Mouse (Mus musculus): ENCODE results near the gene Ccr7.

Ccr7 gene

DNA sequence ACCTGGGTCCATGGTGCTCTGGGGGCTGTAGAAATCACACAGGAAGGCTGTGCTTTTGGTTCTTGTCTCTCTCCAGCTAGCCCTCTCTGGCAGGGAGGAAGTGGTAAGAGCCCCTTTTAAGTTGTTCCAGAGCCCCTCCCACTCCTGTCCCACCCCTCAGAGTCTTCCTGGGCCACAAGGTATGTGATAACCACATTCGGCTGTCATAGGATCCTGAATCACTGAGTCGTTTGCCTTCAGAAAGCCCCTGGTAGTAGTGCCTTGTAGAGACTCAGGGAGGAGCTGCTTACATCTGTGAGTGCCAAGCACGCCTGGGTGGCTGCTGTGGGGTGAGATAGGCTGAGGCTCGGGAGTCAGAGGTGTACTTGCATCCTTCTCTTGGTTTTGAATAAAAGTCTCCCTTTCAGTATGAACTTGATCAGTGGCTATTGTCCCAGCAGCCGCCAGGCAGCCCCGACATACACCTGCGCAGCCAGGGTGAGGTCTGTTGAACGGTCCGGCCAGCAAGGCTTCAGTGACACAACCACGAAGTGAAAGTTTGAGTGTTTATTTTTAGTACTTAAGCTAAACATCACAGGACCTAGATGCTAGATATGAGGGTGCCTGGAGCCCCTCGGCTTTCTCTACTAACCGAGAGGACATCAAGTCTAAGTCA lies at the start of gene Ccr7:
Ccr7 (minus strand) TSS at position 91 of the 655 bp plus-strand sequence.
- no peak for DNase-seq

DNA sequence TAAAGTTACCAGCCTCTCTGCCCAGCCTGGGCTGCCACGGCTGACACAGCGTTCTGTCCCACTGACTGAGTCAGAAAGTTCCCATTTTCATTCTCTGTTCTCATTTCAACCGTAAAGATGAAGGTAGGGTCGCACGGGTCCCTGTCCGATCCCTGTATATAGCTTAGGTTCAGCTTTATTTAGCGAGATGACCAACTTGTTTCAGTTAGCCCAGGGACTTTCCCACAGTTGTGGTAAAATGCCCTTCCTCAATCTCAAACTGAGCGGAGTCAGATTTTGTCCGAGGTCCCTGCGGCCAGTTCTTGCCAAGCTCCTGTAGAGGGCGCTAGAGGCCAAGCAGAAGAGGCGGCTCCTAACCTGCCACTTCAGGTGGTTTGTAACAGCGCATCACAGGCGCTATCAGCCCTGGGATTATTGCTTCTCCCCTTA lies 34.3 kb upstream of the Ccr7 start:
- DNase-seq, result peak; percentile 66 to 79

- no peak for DNase-seq
These were observed 32.5 kb upstream of the Ccr7 start for GRCm38 (mm10) chr11:99187348-99187747.

DNA sequence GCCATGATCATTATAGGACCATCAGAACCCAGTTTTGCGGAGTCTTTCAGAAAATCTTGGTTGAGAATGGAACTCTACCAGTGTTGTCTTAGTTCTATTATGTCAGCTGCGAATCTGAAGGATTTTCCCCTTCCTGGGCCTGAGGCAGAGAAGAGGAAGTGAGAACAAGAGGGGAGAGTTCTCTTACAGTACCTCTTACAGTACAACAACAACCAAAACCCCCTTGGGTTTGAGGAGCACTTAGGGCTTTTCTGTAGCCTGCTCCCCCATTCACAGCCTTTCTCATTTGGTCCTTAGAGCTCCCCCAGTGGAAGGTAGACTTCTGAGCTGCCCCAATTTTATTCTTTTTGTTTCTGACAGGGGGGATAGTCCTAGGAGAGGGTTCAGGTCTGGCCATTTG lies 32.0 kb upstream of the Ccr7 start:
- no peak for DNase-seq

DNA sequence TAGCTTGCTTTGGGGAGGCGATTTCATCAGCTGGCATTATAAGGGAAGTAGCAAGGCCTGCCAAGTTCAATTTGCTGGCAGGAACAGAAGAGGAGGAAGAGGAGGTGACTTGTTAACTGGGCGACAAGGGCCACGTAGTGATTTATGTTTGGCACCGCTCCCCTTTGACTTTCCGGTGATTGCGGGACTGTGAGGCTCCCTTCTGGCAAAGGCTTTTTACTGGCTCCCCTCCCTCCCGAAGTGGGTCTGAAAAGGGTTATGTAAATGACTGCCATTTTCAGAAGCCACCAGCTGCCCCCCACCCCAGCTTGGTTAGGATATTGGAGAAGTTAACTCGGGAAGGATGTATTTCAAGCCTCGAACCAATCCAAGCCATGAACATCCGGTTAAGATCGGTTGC lies 27.7 kb upstream of the Ccr7 start:
- no peak for DNase-seq

GRCm38 (mm10) chr11:99180071-99180470 lies 25.2 kb upstream of the Ccr7 start:
- no peak for DNase-seq

DNA sequence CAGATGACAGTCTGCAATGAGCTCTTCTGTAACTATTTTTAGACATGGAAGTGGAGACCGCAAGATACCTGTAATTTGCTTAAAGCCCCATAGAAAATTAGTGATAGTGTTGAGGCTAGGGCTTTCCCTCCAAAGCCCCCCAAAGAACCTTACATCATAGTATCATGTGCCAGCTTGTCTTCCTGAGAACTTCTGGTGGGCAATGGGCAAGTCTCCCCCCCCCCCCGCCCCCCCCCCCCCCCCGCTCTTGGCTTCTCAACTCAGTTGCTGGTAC lies 23.0 kb upstream of the Ccr7 start:
- no peak for DNase-seq

DNA sequence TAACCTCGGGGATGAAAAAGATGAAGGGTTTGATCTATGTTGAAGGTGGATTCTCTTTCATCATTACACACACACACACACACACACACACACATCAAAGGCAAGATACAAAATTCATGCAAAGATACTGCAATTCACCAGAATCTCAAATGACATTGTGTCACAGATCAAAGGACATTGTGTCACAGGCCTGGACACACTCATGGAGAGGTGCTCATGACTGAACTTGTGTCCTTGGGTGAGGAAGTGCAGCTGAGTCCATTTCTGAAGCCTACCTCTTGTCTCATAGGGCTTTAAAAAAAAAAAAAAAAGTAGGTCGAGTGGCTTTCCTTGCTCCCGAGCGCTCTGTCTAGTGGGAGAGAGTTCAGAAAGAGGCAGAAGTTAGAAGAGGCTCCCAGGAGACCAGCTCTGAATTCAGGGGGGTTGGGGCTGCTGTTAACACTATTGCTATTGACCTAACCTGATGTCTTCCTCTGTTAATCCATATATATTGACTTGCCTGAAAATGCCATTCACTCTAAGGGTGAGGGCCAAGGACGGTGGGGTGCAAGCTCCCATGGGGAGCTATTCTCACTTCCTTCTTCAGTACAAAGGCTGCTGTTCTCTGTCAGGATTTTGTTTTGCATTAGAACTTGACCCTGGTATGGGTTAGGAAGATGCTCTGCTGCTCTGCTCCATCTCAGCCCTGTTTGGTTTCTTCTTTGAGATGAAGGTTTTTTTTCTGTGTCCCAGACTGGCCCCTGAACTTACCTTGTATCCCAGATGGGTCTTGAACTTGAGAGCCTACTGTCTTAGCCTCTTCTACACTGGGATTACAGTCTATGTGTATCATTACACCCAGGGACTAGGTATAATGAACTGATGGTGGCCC lies 22.4 kb upstream of the Ccr7 start:
- DNase-seq, result no peak

GRCm38 (mm10) chr11:99172002-99172401 lies 17.1 kb upstream of the Ccr7 start:
- DNase-seq, result no peak

DNA sequence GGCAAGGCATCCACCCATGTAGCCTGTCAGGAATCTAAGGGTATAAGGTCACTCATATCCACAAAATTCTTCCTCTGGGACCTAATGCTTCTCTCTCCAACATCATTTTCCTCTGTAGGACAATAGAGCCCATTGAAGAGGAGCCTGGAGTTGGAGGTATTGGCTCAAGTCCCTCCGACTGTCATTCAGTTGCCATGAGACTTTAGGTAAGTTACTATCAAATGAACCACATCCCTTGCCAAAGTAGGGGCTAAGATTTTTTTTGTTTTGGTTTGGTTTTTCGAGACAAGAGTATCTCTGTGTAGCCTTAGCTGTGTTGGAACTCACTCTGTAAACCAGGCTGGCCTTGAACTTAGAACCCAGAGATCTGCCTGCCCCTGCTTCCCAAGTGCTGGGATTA lies 16.6 kb upstream of the Ccr7 start:
- DNase-seq, result no peak

GRCm38 (mm10) chr11:99170547-99171267 lies 15.8 kb upstream of the Ccr7 start:
- DNase-seq, result no peak

DNA sequence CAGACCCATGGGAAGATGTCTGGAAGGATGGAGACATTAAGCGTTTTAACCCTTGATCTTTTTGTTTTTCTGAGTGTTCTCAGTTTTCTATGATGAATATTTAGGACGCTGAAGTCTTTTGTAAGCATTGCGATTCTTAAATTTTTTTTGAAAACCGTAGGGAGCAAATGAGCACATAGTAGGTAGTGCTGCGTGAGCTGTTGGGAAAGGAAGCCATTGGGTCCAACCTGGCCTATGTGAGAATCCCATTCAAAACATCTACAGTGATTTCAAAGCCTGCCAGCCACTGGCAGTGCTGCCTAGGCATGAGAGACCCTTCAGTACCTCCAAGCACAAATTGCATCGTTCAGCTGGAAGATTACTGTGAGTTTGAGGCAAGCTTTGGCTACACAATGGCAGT lies 15.1 kb upstream of the Ccr7 start:
- DNase-seq, result no peak

GRCm38 (mm10) chr11:99169438-99169837 lies 14.6 kb upstream of the Ccr7 start:
- no peak for DNase-seq

DNA sequence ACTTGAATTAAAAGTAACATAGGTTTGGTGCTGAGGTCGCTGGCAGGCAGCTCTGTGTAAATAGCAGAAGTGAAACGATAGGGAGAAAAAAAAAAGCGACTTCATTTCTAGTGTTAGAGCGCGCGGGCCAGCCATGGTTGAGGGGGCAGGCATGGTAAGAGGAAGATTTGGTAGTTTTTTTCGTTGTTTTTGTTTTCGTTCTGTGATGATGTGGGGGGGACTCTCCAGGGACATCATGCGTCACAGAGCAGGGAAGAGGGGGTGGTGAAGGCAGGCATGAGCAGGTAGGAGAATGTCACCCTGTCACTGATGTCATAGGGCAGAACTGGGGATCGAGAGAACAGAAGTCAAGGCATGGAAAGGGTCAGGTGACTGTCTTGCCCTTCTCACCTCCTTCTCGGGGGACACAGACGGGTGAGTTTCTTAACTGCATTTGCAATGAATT lies 13.2 kb upstream of the Ccr7 start:
- DNase-seq, result no peak

- DNase-seq, result no peak
These were observed 12.7 kb upstream of the Ccr7 start for GRCm38 (mm10) chr11:99167576-99167975.

- no peak for DNase-seq
These were observed 11.4 kb upstream of the Ccr7 start for GRCm38 (mm10) chr11:99166241-99166640.

- no peak for DNase-seq
These were observed 10.3 kb upstream of the Ccr7 start for GRCm38 (mm10) chr11:99165031-99165752.

GRCm38 (mm10) chr11:99162972-99163686 lies 8.3 kb upstream of the Ccr7 start:
- DNase-seq, result no peak

DNA sequence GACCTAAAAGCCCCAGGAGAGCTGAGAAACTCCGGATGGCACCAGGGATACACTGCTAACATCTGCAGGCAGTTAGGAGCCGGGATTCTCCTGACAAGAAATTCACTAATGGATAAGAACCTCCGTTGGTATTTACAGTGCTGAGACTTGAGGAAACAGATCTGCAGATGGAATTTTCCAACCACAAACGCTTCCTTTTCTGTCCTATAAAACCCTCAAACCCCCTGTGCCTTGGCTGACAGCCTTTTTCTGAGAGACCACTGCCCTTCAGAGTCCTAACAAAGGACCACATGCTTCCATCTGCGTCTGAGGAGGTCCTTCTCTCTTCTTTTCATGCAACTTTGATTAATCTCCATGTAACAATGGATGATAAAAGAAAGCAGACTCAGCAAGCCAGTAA lies 6.8 kb upstream of the Ccr7 start:
- no peak for DNase-seq

- DNase-seq, result no peak
These were observed 5.4 kb upstream of the Ccr7 start for GRCm38 (mm10) chr11:99160228-99160627.

DNA sequence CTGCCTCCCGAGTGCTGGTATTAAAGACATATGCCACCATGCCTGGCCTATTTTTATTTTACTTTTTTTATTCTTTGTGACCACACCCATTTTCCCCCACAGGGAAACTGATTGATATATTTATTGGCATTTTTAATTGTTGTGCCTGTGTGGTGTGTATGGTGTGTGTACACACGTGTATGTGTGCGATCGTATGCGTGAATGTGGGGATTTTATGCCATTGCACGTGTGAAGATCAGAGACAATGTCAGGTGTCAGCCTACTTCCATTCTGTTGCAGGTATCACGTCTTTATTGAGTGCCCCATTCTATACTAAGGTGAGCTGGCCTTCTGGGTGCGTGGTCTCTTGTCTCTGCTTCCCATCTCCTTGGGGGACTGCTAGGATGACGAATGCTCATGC lies 940 bp upstream of the Ccr7 start:
- DNase-seq, result no peak

Data from cerebellum, adult 18-20 months (tissue).